Mouse (Mus musculus) lung, postnatal 10 days (tissue): ENCODE measurements around the gene Galnt12.

Experiments used
- DNase-seq: peaks from one replicate; pipeline ENCODE4 v3.0.0; 2021

The Galnt12 gene

GRCm38 (mm10) chr4:47161103-47161755, 69.5 kb downstream of the Galnt12 start:
- no peak for DNase-seq

- no peak for DNase-seq
Observed at GRCm38 (mm10) chr4:47161756-47162587, 70.3 kb downstream of the Galnt12 start.

GRCm38 (mm10) chr4:47172314-47172713, 80.6 kb downstream of the Galnt12 start:
- no peak for DNase-seq
